Mouse (Mus musculus) spleen, adult 12 weeks (tissue): Measurements from ENCODE around the gene Alb.

Source experiments
- DNase-seq: peaks from one replicate; pipeline ENCODE4 v3.0.0; 2022; ENCODE audit warnings: low spot score

Alb gene

GRCm38 (mm10) chr5:90460619-90461018, at the start of gene Alb:
Alb (plus strand) TSS chr5:90460897.
- no peak for DNase-seq

- no peak for DNase-seq
Measured at GRCm38 (mm10) chr5:90414142-90414924, 46.4 kb upstream of the Alb start.

- DNase-seq = no peak
Measured at GRCm38 (mm10) chr5:90414925-90415295, 45.8 kb upstream of the Alb start.

GRCm38 (mm10) chr5:90424625-90425024, 36.1 kb upstream of the Alb start:
- DNase-seq = no peak

GRCm38 (mm10) chr5:90425191-90425590, 35.5 kb upstream of the Alb start:
- no peak for DNase-seq

- no peak for DNase-seq
Measured at GRCm38 (mm10) chr5:90431053-90431452, 29.6 kb upstream of the Alb start.

GRCm38 (mm10) chr5:90439157-90439556, 21.5 kb upstream of the Alb start:
- no peak for DNase-seq

- DNase-seq = no peak
Measured at GRCm38 (mm10) chr5:90447577-90447976, 13.1 kb upstream of the Alb start.

GRCm38 (mm10) chr5:90449961-90450360, 10.7 kb upstream of the Alb start:
- DNase-seq = no peak

GRCm38 (mm10) chr5:90452711-90453110, 8.0 kb upstream of the Alb start:
- DNase-seq = no peak

GRCm38 (mm10) chr5:90457241-90457640, 3.5 kb upstream of the Alb start:
- no peak for DNase-seq

- no peak for DNase-seq
Measured at GRCm38 (mm10) chr5:90458727-90459126, 2.0 kb upstream of the Alb start.

- DNase-seq = no peak
Measured at GRCm38 (mm10) chr5:90466806-90467205, 6.1 kb downstream of the Alb start.

- no peak for DNase-seq
Measured at GRCm38 (mm10) chr5:90467245-90467644, 6.5 kb downstream of the Alb start.

GRCm38 (mm10) chr5:90470836-90471235, 10.1 kb downstream of the Alb start:
- DNase-seq = no peak

GRCm38 (mm10) chr5:90473902-90474301, 13.2 kb downstream of the Alb start:
- DNase-seq = no peak

- DNase-seq = no peak
Measured at GRCm38 (mm10) chr5:90474369-90474768, 13.7 kb downstream of the Alb start.

- DNase-seq = no peak
Measured at GRCm38 (mm10) chr5:90476741-90477140, 16.0 kb downstream of the Alb start.

- no peak for DNase-seq
Measured at GRCm38 (mm10) chr5:90477308-90478140, 16.8 kb downstream of the Alb start.

GRCm38 (mm10) chr5:90478886-90479285, 18.2 kb downstream of the Alb start:
- DNase-seq = no peak

GRCm38 (mm10) chr5:90485597-90485996, 24.9 kb downstream of the Alb start:
- DNase-seq = no peak

GRCm38 (mm10) chr5:90488323-90488722, 27.6 kb downstream of the Alb start:
- no peak for DNase-seq

GRCm38 (mm10) chr5:90490518-90490917, 29.8 kb downstream of the Alb start, which contains the start of gene Afp:
Afp (plus strand) TSS chr5:90490737.
- DNase-seq = no peak
